Mouse (Mus musculus) frontal cortex, postnatal 36 days (tissue): ENCODE results near the gene A3galt2.
A peak's percentile ranks its signal among the peaks of the same experiment; 100 is the strongest.

ENCODE experiments used
- DNase-seq, 2 experiments: peaks; one replicate each; pipeline ENCODE4 v3.0.0; 2022; ENCODE audit warnings: low spot score in 2 of 2

The A3galt2 gene

DNA sequence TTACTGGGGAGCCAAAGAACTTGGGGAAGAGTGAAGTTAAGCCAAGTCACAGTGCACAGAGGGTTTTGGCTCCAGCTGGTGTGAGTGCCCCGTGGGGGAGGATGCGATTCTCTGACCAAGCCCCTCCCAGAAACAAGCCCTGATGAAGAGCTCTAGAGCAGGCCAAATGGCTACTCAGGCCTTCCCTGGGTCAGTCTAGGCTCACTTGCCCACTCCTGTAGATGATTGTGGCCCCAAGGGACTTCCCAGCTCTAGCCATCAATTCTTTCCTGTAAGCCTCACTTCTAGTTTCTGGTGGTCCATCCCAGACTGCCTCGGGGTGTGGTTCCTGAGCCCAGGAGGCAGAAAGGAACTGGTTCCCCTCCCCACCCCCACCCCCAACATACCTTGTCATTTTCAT is at the start of gene A3galt2:
Gene A3galt2 (plus strand): TSS at position 301 of the 400 bp plus-strand sequence.
- DNase-seq = no peak

- no peak for DNase-seq
Measured at GRCm38 (mm10) chr4:128706626-128707025, 48.5 kb upstream of the A3galt2 start.

DNA sequence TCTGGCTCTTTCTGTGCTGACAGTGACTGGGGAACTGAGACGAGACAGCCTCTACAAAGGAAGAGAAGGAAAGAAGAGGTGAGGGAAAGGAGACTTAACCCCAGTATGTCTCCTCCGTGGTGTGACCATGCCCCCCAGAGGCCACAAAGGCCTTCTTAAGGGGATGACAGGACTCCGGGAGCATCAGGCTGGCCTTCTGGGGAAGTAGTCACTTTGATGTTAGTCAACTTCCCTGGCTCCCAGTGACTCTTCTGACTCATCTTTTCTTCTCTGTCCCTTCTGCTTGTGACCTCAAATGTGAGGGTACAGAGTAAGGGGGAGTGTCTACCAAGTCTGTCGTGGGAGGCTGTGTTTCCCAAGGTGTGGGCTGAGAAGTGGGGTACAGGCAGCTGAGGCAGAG is 47.8 kb upstream of the A3galt2 start:
- no peak for DNase-seq

DNA sequence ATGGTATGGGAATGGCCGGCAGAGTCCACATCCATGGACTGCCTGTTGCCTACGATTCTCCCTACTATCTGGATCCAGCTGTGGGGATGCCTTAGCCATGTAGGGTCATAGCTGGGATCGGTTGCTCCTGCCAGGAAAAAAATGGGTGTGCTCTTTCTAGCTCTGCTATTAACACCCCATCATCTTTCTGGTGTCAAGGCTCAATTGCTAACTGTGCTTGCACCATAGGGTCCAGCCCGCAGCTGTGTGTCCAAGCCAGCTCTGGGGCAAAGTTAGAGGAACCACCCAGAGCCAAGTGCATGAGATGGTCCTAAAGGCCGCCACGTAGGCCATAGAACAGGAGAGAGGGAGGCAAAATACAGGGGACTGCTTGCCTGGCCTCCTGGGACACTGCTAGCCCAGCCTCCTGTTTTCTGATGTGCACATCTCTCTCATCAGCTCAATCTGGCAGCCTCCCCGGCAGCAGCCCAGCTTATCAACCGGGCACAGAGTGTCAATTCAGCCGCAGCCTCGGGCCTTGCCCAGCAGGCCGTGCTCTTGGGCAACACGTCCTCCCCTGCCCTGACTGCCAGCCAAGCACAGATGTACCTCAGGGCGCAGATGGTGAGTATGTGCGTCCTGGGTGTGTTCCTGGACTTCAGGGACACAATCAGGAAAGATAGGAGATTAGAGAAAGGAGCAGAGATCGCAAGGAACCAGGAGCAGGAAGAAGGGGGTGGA is 45.9 kb upstream of the A3galt2 start:
- no peak for DNase-seq

DNA sequence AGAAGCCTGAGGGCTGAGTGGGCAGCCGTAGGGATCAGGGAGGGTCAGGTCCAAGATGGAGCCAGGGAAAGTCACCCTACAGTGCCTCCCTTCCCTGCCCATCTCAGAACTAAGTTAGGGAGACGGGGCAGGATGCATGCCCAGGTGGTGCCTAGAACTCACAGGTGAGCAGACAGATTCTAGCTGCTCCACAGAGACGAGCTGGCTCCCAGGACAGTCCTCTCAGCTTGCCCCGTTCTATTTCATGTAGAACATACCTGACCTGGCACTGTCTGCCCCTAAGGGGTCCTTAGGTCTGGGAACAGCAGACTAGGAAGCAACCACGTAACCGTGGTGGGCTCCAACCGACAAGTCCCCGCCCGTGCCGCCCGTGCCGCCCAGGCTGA is 45.4 kb upstream of the A3galt2 start:
- no peak for DNase-seq

- DNase-seq = no peak
Measured at GRCm38 (mm10) chr4:128710286-128710685, 44.9 kb upstream of the A3galt2 start.

DNA sequence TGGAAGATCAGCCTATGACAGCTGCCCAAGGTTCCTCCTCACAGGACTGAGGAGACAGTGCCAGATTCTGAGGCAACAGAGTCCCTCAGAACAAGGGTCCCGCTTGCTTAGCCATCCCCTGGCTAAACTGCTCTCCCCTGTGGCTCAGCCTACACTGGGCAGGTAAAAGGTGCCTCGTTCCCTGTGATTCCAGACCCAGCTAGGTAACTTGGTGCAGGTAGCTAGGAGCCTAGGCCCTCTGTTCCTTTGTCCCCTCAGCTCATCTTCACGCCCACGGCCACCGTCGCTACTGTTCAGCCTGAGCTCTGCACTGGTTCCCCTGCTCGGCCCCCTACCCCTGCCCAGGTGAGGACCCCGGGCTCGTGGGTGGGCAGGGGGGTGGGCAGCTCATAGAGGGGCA is 44.4 kb upstream of the A3galt2 start:
- no peak for DNase-seq

GRCm38 (mm10) chr4:128711455-128712135 is 43.6 kb upstream of the A3galt2 start:
- DNase-seq = peak; percentile 93 to 96

- no peak for DNase-seq
Measured at GRCm38 (mm10) chr4:128712136-128712655, 43.0 kb upstream of the A3galt2 start.

DNA sequence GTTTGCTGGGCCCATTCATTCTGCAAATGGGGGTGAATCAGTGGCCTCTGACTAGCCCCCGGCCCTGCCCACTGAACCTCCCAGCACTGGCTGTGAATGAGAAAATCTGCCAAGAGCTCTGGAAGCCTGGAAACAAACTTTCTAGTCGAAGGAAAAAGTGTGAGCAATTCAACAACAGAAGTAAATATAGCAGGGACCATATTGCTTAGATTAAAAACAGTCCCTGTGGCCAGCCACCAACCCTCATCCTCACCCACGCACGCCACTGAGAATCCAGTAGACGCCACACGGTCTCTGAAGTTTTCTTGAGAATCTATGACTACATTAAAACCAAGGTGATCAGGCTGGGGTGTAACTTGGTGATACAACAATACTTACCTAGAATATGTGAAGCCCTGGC is 42.2 kb upstream of the A3galt2 start:
- no peak for DNase-seq

- DNase-seq = no peak
Measured at GRCm38 (mm10) chr4:128715241-128716204, 39.6 kb upstream of the A3galt2 start.

DNA sequence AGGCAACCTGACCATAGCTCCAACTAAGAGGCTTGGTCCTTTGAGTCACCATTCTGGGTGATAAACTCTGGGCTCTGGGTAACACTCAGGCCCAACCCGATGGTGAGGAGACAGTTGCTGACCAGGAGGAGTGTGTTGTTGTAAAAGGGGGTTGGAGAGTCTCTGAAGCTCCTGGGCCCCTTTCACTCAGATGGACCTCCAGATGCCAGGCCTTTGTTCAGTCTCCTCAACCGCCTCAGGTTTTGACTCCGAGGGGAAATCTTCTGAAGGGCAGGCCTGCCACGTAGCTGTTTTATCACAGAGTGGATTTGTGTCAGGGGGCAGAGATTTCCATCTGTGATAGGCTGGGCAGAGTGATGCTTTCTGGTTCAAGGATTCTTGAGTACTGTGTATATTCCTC is 38.9 kb upstream of the A3galt2 start:
- no peak for DNase-seq

GRCm38 (mm10) chr4:128716731-128717130 is 38.4 kb upstream of the A3galt2 start:
- no peak for DNase-seq

- peak; percentile 68 to 74 for DNase-seq
Measured at GRCm38 (mm10) chr4:128720110-128720509, 35.1 kb upstream of the A3galt2 start.

GRCm38 (mm10) chr4:128721061-128721648 is 34.0 kb upstream of the A3galt2 start:
- DNase-seq = no peak

- DNase-seq = no peak
Measured at GRCm38 (mm10) chr4:128721761-128722160, 33.4 kb upstream of the A3galt2 start.

GRCm38 (mm10) chr4:128722932-128723331 is 32.2 kb upstream of the A3galt2 start:
- DNase-seq = no peak

- DNase-seq = no peak
Measured at GRCm38 (mm10) chr4:128723431-128723830, 31.7 kb upstream of the A3galt2 start.

DNA sequence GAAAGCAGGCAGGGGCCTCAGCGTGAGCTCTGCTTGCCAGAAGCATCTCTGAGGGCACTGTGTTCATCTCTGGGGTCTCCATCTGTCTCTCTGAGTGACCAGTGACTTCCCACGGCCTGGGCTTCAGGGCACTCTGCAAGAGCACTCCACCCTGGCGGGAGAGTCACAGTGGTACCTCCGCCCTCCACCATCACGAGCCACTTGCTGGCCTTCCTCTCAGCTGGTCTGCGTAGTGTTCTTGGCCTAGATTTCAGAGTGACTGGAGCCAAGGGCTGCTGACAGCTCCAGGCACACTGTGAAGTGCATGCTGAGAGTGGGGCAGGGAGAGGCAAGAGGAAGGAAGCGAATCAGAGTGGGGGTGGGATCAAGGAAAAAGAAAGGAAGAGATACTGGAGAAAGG is 31.1 kb upstream of the A3galt2 start:
- no peak for DNase-seq

- peak; percentile 72 to 77 for DNase-seq
Measured at GRCm38 (mm10) chr4:128727019-128727720, 28.0 kb upstream of the A3galt2 start.
